Mouse (Mus musculus): ENCODE measurements around the gene Plekhm1.
"Not testable (repeated sequence)": the region's sequence is repeated elsewhere in the genome, so short reads cannot be mapped to it uniquely, and the experiment has no call there.

The Plekhm1 gene

DNA sequence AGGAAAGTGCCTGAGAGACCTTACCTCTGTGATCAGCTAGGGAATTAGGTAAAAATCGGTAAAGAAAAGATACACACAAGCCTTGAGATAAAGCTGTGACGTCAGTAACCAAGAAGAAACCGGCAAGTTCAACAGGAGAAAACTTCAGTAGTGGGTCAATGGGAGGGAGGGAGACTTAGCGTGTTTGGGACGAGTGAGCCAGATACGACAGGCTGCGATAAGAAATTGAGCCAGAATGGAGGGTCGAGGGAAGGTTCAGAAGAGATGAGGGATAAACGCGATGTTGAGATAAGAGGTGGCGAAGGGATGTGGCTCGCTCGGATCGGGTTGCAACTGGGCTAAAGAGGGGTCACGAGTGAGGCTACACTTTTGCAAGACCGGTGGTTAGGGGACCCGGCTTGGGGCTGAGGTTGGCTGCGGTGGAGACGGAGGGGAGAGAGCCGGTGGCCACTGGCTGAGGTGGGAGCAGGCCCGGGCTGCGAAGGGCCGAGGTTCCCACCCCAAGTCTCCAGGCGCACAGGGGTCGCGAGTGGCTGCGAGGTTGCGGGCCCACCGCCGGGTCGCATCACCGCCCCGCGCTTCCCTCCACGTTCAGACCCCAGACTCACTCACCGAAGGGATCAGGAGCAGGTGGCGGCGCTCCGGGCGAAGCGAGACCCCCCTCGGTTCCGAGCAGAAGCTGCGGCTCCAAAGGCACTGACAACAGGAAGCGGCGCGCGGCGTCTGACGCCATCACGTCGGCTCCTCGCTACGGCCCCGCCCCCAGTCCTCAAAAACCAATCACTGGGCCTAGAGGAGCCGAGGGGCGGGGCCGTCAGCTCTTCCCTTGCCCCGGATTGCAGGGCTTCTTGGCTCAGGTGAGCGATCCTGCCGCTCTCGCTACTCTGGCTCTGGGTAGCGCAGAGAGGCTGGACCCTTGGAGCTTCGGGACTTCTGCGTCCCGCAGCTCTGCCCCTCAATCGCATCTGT lies at the start of gene Plekhm1:
Gene Plekhm1 (minus strand): TSS at position 707 of the 969 bp plus-strand sequence.
- peak; percentile 98 for DNase-seq

DNA sequence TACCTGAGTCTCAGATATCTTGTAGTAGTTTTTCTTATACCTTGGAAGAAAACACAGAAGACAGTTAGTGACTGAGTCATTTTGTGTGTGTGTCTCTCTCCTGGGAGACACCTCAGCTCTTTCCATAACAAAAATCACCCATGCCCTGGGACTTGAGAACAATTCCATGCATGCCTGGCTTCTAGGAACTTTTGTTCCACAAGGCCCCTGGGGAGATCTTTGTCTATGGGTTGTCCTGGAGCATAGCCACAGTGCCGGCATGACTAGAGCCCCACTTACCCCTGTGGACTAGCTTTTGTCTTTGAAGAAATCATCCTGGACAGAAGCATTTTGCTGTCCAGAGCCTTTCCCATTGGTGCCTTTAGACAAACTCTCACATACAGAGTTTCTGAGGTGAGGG lies 38.6 kb upstream of the Plekhm1 start:
- DNase-seq, result not testable (repeated sequence)

DNA sequence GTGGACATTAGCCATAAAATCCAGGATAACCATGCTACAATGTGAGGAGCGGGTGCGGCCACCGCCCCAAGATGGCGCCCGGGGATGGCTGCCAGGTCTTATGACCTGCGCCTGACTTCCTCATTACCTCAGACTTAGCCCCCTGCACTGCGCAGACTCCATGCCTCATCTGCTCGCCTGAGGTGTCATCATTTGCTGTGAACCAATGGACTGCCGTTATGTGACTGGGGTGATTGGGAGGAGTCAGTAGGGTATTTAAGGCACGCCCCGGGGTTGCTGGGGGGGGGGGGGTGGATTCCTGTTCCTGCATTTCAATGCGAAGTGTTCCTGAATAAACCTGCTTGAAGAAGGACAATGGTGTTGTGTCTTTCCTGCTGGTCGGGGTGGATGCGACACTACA lies 37.2 kb upstream of the Plekhm1 start:
- not testable (repeated sequence) for DNase-seq

DNA sequence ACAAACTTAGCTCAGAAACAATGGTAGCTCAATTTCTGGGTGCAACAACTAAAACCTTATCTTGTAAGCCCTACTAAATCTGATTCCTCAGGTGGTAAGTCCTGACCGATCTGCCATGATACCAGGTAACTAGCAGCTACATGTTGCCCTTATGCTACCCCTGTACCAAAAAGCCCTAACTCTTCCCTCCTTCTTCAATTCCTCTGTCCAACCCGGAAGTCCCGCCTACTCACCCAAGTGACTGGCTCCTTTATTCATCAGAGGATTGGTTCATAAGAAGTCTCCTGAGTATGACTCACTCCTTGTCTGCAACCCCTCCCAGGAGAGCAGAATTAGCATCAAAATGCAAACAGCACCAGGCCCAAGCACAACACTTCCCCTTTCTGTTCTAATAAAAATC lies 31.2 kb upstream of the Plekhm1 start:
- DNase-seq, result peak; percentile 70 to 79

DNA sequence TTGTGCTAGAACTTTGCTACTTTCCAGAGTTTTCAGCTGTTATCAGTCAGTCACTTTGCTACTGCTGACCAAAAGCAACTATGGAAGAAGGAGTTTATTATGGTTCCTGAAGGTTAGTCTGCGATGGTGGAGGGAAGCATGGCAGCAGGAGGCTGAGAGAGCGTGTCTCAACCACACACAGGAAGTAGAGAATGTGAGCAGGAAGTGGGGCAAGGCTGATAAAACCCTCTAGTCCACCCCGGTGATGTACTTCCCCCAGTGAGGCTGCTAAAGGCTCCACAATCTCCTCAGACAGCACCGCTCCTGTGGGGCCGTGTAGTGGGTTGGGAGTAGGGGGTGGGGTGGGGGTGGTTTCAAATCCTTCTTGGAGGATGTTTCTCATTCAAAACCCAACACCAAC lies 23.8 kb upstream of the Plekhm1 start:
- peak; percentile 37 to 40 for DNase-seq

DNA sequence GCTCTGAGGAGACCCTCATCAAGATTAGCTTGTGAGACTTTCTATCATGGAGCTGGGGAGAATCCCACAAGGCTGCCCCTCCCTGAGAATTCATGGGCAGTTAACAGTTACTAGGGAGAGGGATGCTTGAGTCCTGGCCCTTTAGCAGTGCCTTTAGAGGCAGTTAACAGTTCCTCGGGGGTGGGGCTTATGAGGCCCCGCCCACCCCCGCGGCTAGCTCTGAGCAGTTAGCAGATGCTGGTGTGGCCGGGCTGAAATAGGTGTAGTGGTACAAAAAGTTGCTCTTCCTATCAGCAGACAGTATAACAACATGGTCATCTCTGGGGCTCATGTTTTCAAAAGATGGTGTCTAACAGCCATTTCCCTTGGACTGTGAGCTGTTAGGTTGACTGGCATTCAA lies 12.5 kb upstream of the Plekhm1 start:
- peak; percentile 34 to 43 for DNase-seq

DNA sequence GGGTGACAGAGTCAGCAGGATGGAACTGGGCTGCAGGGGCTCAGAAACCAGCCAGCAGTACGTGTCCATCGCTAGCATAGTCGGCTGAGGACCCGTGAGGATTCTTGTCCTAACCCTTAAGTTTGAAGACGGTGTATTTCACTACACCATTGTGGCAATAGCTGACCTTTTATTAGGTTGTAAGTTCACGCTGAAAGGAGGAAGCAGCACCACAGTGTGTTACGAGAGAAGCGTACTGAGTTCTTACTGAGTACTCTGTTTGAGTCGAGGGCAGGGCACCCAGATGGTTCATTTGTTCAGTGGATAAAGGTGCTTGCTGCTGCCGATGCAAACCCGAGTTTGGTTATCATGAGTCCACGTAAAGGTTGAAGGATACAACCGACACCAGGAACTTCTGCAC lies 7.2 kb upstream of the Plekhm1 start:
- no peak for DNase-seq

DNA sequence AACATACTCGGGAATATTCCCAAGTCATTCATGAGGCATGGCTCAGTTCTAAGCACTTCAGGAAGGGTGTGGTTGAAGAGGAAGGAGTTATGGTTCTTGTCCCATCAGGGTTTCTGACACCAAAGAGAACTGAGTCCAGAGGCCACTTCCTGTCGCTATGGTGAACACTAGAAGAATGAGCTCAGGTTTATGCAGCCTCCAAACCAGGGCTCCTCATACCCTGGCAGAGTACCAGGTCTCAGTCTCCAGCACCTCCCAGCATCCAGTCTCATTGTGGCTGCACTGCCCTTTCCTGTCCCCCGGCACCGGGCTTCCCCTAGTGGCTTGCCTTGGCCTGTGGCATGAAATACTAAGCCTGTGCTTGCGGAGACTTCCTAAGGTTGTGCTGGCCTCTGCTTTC lies 6.7 kb upstream of the Plekhm1 start:
- peak in 1 of 2 experiments; percentile 7 for DNase-seq

DNA sequence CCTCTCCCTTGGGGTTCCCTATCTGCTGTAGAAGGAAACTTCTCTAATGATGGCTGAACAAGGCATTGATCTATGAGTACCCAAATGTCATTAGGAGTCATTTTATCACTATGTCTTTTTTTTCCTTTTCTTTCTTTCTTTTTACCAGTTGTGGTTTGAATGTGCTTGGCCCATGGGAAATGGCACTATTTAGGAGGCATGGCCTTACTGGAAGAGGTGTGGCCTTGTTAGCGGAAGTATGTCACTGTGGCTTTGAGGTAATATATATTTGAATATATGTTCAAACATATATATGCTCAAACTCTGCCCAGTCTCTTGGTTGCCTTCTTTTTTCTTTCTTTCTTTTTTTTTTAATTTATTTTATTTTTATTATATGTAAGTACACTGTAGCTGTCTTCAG lies 1.0 kb upstream of the Plekhm1 start:
- DNase-seq, result peak; percentile 63 to 67

DNA sequence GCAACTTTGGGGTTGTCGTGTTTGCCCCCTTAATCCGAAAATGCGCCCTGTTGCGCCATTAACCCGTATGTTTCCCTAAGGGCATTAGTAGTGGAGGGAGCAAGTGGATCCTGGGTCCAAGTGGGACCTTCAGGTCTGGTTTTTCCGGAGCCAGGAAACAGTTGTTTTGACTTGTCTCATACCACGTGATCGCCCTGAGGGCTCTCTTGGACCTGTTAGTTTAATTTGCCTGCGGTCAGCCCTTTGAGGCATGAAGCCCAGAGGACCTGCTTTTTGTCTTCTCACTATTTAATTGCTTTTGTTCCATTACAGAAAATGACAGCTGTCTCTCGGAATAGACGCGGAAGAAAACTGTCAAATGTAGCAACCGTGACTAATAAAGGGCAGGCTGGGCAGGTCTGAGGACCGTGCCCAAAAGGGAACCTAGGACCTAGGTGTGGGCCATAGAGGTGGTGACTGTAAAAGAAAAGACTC lies 500 bp upstream of the Plekhm1 start:
- peak; percentile 83 to 84 for DNase-seq

DNA sequence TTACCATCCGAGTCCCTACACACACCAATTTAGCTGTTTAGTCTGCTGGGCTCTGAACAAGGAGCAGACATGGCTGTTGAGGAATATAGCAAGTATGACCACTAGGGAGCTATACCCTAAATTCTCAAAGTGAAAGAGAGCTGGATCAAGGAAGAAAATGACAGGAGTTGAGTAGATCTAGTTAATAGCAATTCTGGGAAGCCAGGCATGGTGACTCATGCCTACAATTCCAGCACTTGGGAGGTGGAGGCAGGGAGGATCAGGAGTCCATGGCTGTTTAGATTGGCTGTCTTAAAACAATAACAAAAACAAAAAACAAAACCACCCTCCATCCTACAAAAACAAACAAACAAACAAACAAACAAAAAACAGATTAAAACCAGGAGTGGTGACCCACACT lies 1.2 kb downstream of the Plekhm1 start:
- no peak for DNase-seq

DNA sequence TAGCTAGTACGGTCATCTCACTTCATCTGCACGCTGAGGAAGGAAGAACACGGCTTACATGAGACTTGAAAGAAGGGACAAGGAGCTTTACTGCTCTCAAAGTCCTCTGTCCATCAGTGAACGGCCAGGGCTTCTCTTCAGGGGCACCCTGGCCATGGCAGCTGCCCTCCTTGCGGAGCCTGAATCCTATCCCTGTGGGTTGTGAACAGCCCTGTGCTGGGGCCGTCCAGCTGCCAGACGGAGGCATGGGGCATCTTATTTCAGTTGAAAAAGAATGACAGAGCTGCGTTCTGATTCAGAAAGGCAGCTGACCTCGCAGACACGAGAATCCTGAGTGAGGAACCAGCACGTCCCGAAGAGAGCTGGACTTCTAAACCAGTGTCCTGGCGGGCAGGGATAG lies 3.6 kb downstream of the Plekhm1 start:
- no peak for DNase-seq

DNA sequence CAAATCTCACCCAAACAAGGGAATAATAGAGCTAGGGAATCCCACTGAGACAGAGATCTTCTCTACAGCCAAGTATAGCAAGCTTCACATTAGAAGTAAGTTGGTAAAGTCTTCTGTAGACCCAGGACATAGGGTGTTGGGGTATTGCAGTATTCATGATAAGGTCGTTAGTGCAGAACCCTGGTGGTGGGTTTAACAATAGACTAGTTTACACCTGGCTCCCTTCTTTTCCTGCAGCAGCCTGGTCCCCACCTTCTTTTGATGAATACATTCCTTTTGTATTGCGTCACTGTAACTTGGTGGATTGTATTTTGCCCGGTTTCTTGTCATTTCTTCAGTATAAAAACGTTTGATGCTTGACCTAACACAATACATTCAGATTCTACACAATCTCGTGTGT lies 5.4 kb downstream of the Plekhm1 start:
- DNase-seq, result not testable (repeated sequence)

DNA sequence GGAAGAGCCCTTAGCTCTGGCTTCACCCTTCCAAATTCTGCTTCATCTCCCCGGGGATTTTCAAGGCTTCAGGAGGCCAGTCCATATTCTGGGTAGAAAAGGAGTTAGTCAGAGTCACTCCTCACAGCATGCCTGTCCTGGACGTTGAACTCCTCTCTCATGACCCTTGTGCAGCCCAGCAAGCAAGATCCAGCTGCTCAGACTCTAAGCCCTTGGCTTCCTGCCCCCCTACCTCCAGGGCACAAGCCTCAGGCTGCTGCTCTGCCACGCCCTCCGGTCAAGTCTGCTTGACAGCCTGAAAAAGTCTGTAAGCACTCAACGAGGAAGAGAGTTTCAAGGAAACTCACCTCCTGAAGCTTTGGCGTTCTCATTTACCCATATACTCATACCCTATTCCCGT lies 5.9 kb downstream of the Plekhm1 start:
- no peak for DNase-seq

DNA sequence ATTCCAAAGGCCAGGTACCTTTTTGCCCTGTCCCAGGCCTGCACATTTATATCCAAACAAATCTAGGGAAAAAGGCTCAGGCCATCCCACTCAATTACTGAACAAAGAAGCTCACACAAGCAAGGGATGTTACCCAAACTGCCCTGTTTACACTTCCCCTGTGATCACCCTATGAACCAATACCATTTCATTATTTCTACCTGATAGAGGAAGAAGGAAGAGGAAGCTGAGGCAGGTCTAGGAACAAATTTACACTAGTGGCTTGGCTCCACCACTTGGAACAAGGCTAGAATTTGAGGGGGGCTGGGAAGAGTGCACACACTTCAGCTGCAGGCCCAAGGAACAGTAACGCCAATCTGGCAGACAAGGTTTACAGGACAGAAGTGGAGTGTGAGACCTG lies 6.7 kb downstream of the Plekhm1 start:
- no peak for DNase-seq

DNA sequence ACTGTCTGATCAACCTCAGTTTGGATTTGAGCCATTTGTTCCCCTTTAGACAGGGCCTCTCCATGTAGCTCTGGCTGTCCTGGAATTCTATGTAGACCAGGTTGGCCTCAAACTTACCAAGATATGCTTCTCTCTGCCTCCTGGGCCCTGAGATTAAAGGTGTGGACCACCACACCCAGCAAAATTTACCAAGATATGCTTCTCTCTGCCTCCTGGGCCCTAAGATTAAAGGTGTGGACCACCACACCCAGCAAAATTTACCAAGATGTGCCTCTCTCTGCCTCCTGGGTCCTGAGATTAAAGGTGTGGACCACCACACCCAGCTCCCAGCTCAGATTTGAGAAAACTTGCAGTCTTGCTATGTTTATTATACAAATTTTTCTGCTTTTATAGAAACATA lies 7.9 kb downstream of the Plekhm1 start:
- DNase-seq, result no peak

DNA sequence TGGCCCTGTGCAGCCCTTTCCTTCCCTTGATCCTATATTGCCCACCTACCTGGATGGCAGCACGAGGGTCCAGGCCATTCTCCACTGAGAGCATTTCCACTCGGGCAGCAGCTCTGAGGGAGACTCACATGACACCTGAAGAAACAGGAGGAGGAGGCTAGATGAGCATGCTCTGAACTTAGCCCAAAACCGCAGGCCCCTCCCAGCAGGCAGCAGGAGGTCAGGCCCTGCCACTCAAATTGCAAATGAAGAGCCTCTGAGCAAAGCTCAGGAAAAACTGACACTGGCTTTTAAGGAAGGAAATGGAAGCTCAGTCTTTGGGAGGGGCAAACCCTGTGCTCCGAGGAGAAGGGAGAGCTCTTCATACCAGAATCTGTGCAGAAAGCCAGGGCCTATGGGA lies 8.7 kb downstream of the Plekhm1 start:
- no peak for DNase-seq

DNA sequence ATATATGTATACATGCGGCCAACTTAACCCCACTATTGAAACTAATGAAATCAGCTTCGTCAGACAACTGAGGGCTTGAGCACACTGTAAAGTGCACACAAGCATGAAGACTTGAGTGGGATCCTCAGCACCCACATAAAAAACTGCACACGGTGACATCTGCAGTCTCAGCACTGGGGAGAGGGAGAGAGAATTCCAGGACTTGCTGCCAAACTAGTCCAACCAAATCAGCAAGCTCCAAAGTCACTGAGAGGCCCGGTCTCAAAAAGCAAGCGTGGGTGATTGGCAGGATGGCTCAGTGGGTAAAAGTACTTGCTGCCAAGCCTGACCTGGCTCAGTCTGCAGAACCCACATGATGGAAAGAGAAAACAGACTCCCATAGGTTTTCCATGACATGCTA lies 9.7 kb downstream of the Plekhm1 start:
- DNase-seq, result no peak

DNA sequence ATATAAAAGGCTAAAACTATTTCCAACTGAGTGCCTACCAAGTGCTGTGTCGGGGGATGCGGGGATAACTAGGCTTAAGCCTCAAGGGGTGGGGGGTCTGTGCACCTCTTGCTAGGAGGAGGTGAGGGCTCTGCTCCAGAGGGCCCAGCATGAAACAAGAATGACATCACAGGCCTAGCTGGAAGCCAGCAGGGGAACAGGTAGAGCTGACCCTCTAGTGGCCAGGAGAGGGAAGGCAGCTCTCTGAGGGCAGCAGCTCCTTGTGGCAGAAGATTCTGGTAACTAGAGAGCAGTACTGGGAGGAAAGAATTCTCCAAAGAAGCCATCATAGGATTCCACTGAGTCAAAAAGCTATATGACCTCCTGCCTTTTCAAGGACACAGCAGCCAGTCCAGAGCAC lies 10.3 kb downstream of the Plekhm1 start:
- peak; percentile 77 to 80 for DNase-seq

DNA sequence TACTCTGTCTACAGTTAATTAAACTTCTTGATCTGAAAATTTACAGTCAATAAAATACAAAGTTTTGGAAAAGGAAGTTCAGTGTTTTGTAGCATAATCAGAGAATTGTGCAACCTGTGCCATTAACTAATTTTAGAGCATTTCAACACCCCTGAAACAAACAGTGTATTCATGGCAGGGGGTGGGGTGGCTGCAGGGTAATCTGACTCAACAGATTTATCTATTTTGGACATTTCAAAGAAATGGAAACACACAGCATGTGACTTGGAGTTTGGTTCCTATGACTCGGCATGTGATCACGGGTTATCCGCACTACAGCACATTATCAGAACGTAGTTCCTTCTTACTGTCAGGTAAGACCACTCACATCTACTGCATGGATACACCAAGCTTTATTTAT lies 12.5 kb downstream of the Plekhm1 start:
- no peak for DNase-seq

DNA sequence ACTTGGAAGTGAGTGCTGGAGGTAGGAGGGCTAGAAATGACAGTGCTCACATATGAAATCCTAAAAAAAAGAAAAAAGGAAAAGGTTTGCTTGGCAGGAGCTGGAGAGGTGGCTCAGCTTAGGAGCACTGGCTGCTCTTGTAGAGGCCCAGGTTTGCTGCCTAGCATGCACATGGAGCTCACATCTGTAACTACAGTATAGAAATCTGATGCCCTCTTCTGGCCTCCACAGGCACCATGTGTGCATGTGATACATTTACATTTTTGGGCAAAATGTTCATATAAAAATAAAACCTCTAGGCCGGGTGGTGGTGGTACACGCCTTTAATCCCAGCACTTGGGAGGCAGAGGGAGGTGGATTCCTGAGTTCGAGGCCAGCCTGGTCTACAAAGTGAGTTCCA lies 13.4 kb downstream of the Plekhm1 start:
- DNase-seq, result peak; percentile 37 to 44

DNA sequence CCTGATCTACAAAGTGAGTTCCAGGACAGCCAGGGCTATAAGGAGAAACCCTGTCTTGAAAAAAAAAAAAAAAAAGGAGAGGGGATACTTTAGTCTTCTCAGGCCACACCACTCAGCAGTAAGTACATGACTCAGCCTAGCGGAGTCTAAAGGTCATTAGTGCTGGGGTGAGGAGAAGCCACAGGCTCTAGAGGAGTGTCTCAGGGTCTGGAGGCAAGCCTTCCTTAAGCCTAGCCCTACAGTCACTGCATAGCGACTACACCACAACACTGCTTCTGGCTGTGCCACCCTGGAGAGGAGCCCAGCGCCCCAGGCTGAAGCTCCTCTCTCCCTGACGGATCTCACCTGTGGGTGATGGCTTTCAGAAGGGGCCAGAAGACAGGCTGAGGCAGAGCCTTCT lies 15.8 kb downstream of the Plekhm1 start:
- no peak for DNase-seq

DNA sequence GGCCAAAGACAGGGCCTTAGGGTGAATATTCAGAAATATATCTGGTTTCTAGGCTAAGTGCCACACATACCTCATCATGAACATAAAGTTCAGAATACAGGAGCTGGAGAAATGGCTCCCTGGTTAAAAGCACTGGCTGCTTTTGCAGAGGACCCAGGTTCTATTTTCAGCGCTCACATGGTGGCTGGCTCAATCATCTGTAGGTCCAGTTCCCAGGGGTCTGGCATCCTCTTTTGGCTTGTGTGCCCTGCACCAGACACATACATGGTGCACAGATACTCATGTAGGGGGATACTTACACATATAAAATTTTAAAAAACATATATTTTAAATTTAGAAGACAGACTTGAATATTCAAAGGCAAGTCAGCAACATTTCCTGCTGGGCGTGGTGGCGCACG lies 16.3 kb downstream of the Plekhm1 start:
- no peak for DNase-seq

DNA sequence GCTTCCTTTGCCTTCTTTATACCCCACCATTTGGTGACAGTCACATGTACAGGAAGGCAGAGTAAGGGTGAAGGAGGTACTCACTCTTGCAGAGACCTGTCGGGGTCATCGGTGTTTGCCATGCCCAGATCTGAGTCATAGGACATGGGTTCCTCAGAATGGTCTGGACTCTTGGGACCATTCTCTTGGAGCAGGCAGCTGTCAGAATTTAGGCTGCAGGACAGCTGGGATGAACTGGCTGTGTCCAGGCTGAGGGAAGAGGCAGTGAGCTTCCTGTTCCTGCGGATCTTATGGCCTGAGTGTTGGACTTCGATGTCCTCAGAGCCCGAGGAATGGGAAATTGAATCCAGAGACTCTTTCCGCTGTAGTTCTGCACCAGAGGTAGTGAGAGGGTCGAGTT lies 17.9 kb downstream of the Plekhm1 start:
- no peak for DNase-seq

DNA sequence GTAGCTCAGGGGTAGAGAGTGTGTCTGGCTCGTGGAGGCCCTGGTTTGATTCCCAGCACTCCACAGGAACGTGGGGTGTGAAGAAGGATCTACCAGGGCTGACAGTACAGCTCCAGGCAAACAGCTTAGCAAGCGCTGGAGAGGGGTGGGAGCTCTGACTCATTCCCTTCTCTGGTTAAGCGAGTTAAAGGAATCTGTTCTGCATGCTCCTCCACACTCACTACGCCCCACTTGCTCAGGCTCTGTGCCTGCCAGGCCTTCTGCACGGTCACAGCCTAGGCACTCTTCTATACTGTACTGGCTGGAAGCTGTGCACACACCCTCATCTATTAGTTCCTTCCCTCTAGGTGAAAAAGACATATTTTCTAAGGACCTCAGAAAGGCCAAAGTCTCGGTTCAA lies 18.5 kb downstream of the Plekhm1 start:
- no peak for DNase-seq
